Mouse (Mus musculus): ENCODE measurements at regions not wholly inside any gene's neighbourhood (a gene's known extent, or its start where the extent isn't known, plus 50 kb on each side); places are given as distances from the start of the nearest gene placed in this dataset.

GRCm38 (mm10) chr6:51698244-51698643 is 174.5 kb downstream of the Snx10 start:
- in situ Hi-C loops (cut with MboI, MseI) = no loop called here

GRCm38 (mm10) chr6:51701253-51702020 is 177.7 kb downstream of the Snx10 start:
- in situ Hi-C loops (cut with MboI, MseI) = no loop called here

GRCm38 (mm10) chr6:51702456-51703171 is 178.9 kb downstream of the Snx10 start:
- in situ Hi-C loops (cut with MboI, MseI) = no loop called here

GRCm38 (mm10) chr6:51708011-51708410 is 184.3 kb downstream of the Snx10 start:
- in situ Hi-C loops (cut with MboI, MseI) = no loop called here

GRCm38 (mm10) chr6:51708668-51709339 is 185.1 kb downstream of the Snx10 start:
- in situ Hi-C loops (cut with MboI, MseI) = no loop called here

GRCm38 (mm10) chr6:51709340-51710067 is 185.8 kb downstream of the Snx10 start:
- in situ Hi-C loops (cut with MboI, MseI) = no loop called here

- in situ Hi-C loops (cut with MboI, MseI) = no loop called here
Measured at GRCm38 (mm10) chr6:51710153-51710552, 186.5 kb downstream of the Snx10 start.

- in situ Hi-C loops (cut with MboI, MseI) = no loop called here
Measured at GRCm38 (mm10) chr6:51710926-51711615, 187.4 kb downstream of the Snx10 start.

GRCm38 (mm10) chr6:51711616-51711970 is 187.9 kb downstream of the Snx10 start:
- in situ Hi-C loops (cut with MboI, MseI) = no loop called here

GRCm38 (mm10) chr6:51715158-51715840 is 191.6 kb downstream of the Snx10 start:
- in situ Hi-C loops (cut with MboI, MseI) = no loop called here

GRCm38 (mm10) chr6:51717386-51717785 is 193.7 kb downstream of the Snx10 start:
- in situ Hi-C loops (cut with MboI, MseI) = no loop called here

GRCm38 (mm10) chr6:51720705-51721104 is 197.0 kb downstream of the Snx10 start:
- in situ Hi-C loops (cut with MboI, MseI) = no loop called here

GRCm38 (mm10) chr6:51723053-51723452 is 199.4 kb downstream of the Snx10 start:
- in situ Hi-C loops (cut with MboI, MseI) = no loop called here

- in situ Hi-C loops (cut with MboI, MseI) = no loop called here
Measured at GRCm38 (mm10) chr6:51727191-51727590, 203.5 kb downstream of the Snx10 start.

GRCm38 (mm10) chr6:51728816-51729562 is 205.3 kb downstream of the Snx10 start:
- in situ Hi-C loops (cut with MboI, MseI) = no loop called here

- in situ Hi-C loops (cut with MboI, MseI) = no loop called here
Measured at GRCm38 (mm10) chr6:51730564-51731351, 207.1 kb downstream of the Snx10 start.

- in situ Hi-C loops (cut with MboI, MseI) = no loop called here
Measured at GRCm38 (mm10) chr6:51732298-51732895, 208.7 kb downstream of the Snx10 start.

- in situ Hi-C loops (cut with MboI, MseI) = no loop called here
Measured at GRCm38 (mm10) chr6:51736051-51736450, 212.3 kb downstream of the Snx10 start.
